Mouse (Mus musculus) E14TG2a.4 (cell line): ENCODE results near the gene Unc93a.
"Not testable (repeated sequence)": the region's sequence is repeated elsewhere in the genome, so short reads cannot be mapped to it uniquely, and the experiment has no call there.

Source experiments
- CTCF ChIP-seq: conservative IDR thresholded peaks from 2 replicates; pipeline ENCODE4 v1.5.1; 2014; ENCODE audit warnings: low read length
- NANOG ChIP-seq: IDR thresholded peaks from 2 replicates; pipeline ENCODE4 v1.6.1; 2014; ENCODE audit warnings: borderline replicate concordance, low read length, mixed read lengths
- POU5F1 ChIP-seq: IDR thresholded peaks from 2 replicates; pipeline ENCODE4 v1.6.1; 2014; ENCODE audit warnings: low read length, borderline replicate concordance

- not testable (repeated sequence) for TF ChIP-seq CTCF, POU5F1, NANOG
Measured at GRCm38 (mm10) chr17:13106563-13106962, 25.0 kb downstream of the Unc93a start.
